Mouse (Mus musculus) liver, embryonic 16.5 days (tissue): ENCODE results near the gene Zbtb20. TPM values are rescaled to one million over a fixed set of nuclear protein-coding genes. Genes with fewer than 3 reads are reported as not detected.

Experiments used
- ATAC-seq: fragments of 200-750 bp; cut with Nextera tagmentation; 2 replicates; pipeline ENCODE4 v1.8.0; 2017; ENCODE audit warnings: low read depth, mild to moderate bottlenecking, moderate number of reproducible peaks, moderate library complexity
- H3K27ac ChIP-seq: fragments of 300-500 bp; sonication (generic); 2 replicates; pipeline ENCODE4 v1.5.1; 2014; ENCODE audit warnings: mild to moderate bottlenecking, low read length
- H3K27me3 ChIP-seq: fragments of 300-500 bp; sonication (generic); 2 replicates; pipeline ENCODE4 v1.6.1; 2014; ENCODE audit warnings: low read depth, low read length, mixed read lengths; ENCODE audit not compliant: control insufficient read depth, insufficient read depth
- H3K36me3 ChIP-seq: fragments of 300-500 bp; sonication (generic); 2 replicates; pipeline ENCODE4 v1.6.1; 2014; ENCODE audit warnings: mild to moderate bottlenecking; ENCODE audit not compliant: control insufficient read depth, insufficient read depth
- H3K4me1 ChIP-seq: fragments of 300-500 bp; sonication (generic); 2 replicates; pipeline ENCODE4 v1.6.1; 2014; ENCODE audit warnings: low read depth, low read length, mixed read lengths; ENCODE audit not compliant: control insufficient read depth
- H3K4me2 ChIP-seq: fragments of 300-500 bp; sonication (generic); 2 replicates; pipeline ENCODE4 v1.6.1; 2014; ENCODE audit warnings: low read depth, low read length, mixed read lengths
- H3K4me3 ChIP-seq: fragments of 300-500 bp; sonication (generic); 2 replicates; pipeline ENCODE4 v1.5.1; 2014; ENCODE audit warnings: low read depth, mild to moderate bottlenecking, low read length
- H3K9ac ChIP-seq: fragments of 300-500 bp; sonication (generic); 2 replicates; pipeline ENCODE4 v1.6.1; 2014; ENCODE audit warnings: low read depth, low read length
- H3K9me3 ChIP-seq: fragments of 300-500 bp; sonication (generic); replicated peaks from 2 replicates; pipeline ENCODE4 v1.6.1; 2016; ENCODE audit warnings: low read length; ENCODE audit not compliant: control insufficient read depth
- WGBS: fragments of 180-500 bp; shearing (Covaris S2); extraction: QIAGEN DNeasy Blood & Tissue Kit; methylation state at CpG from one replicate; pipeline ENCODE4 v1.1.7; 2014; ENCODE audit not compliant: insufficient replicate concordance; 5-methylcytosine and 5-hydroxymethylcytosine counted together
- polyA plus RNA-seq: library from polyadenylated mRNA; unstranded; fragments of >200 nt; fragmentation: Nextera tagmentation; extraction: Ambion mirVana; gene quantifications from 2 replicates; pipeline ENCODE4 v1.2.1, GENCODE M21; 2015

The Zbtb20 gene
- polyA plus RNA-seq, 1 experiment from 2014 or later, result 5.7 TPM

GRCm38 (mm10) chr16:43668294-43668693 is 792.6 kb downstream of the Zbtb20 start:
- Histone ChIP-seq H3K9ac (no peak overlapping the region), H3K9me3 (no peaks in the 10 kb centered on the region), H3K4me1 (no peaks in the 10 kb centered on the region), H3K36me3 (no peaks in the 10 kb centered on the region), H3K4me2 (no peak overlapping the region), H3K27ac (no peak overlapping the region), H3K27me3 (no peaks in the 10 kb centered on the region), H3K4me3 (no peak overlapping the region)
- 70% methylated on average over 3 of the region's 3 CpGs for WGBS
- no peak for ATAC-seq

DNA sequence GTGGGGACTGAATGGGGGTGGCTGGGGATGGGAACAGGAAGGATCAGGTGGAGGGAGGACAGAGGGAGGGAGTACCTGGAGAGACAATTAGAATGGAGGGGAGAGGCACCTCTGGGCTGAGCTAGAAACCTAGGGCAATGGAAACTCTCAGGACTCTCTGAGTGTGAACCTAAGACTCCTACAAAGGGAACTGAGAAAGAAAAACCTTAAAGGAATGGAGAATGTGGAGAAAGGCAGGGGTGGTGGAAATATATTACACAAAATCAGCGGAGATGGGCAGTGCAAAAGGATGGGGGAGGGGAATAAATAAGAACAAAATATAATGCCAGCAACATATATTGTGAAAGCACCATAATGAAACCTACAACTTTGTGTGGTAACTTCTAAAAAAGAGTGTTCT is 796.3 kb downstream of the Zbtb20 start:
- Histone ChIP-seq H3K4me1 (no peaks in the 10 kb centered on the region), H3K9ac (no peak overlapping the region), H3K4me2 (no peak overlapping the region), H3K9me3 (no peaks in the 10 kb centered on the region), H3K36me3 (no peaks in the 10 kb centered on the region), H3K27ac (no peak overlapping the region), H3K4me3 (no peak overlapping the region), H3K27me3 (no peaks in the 10 kb centered on the region)
- 77% methylated on average over 1 of the region's 1 CpGs for WGBS
- ATAC-seq, result no peak

GRCm38 (mm10) chr16:43672697-43673096 is 797.0 kb downstream of the Zbtb20 start:
- H3K4me1 ChIP-seq, result no peaks in the 10 kb centered on the region
- no peak overlapping the region for H3K27ac ChIP-seq
- no peaks in the 10 kb centered on the region for H3K9me3 ChIP-seq
- H3K4me2 ChIP-seq, result no peak overlapping the region
- no peak overlapping the region for H3K9ac ChIP-seq
- no peak for ATAC-seq
- H3K36me3 ChIP-seq, result no peaks in the 10 kb centered on the region
- H3K27me3 ChIP-seq, result no peaks in the 10 kb centered on the region
- no peak overlapping the region for H3K4me3 ChIP-seq

- WGBS, result 50% methylated on average over 3 of the region's 3 CpGs
- no peak overlapping the region for H3K9ac ChIP-seq
- ATAC-seq, result no peak
- H3K9me3 ChIP-seq, result no peaks in the 10 kb centered on the region
- no peak overlapping the region for H3K4me3 ChIP-seq
- no peaks in the 10 kb centered on the region for H3K27me3 ChIP-seq
- H3K27ac ChIP-seq, result no peak overlapping the region
- no peaks in the 10 kb centered on the region for H3K4me1 ChIP-seq
- H3K36me3 ChIP-seq, result no peaks in the 10 kb centered on the region
- H3K4me2 ChIP-seq, result no peak overlapping the region
Observed at GRCm38 (mm10) chr16:43674400-43674799, 798.7 kb downstream of the Zbtb20 start.

DNA sequence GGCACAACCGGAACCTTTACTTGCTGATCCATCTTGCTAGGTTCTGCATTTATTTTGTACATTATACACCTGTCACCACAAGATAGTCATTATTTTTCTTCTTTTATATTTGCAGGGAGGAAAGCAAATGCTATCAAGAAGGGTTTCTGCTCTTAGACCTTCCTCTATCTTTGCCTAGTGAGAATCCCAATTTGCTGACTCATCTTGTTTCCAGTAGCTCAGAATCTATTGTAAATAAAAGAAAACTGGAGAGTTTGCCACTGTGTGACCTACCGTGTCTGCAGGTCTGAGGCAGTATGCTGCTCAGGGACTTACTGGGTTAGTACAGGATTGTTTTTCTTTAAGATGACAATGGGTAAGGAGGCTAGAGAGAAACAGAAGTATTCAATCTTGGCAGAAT is 812.3 kb downstream of the Zbtb20 start:
- Histone ChIP-seq H3K4me2 (no peak overlapping the region), H3K27me3 (no peaks in the 10 kb centered on the region), H3K4me1 (no peaks in the 10 kb centered on the region), H3K36me3 (no peaks in the 10 kb centered on the region), H3K4me3 (no peak overlapping the region), H3K9me3 (no peaks in the 10 kb centered on the region), H3K27ac (no peak overlapping the region), H3K9ac (no peak overlapping the region)
- ATAC-seq, result no peak
- 55% methylated on average over 2 of the region's 2 CpGs for WGBS

GRCm38 (mm10) chr16:43690211-43690690 is 814.6 kb downstream of the Zbtb20 start:
- no peaks in the 10 kb centered on the region for H3K9me3 ChIP-seq
- 49% methylated on average over 3 of the region's 3 CpGs for WGBS
- no peaks in the 10 kb centered on the region for H3K36me3 ChIP-seq
- H3K4me3 ChIP-seq, result no peak overlapping the region
- no peak overlapping the region for H3K27ac ChIP-seq
- ATAC-seq, result no peak
- H3K4me2 ChIP-seq, result no peak overlapping the region
- H3K27me3 ChIP-seq, result no peaks in the 10 kb centered on the region
- H3K4me1 ChIP-seq, result no peaks in the 10 kb centered on the region
- no peak overlapping the region for H3K9ac ChIP-seq

- Histone ChIP-seq H3K27ac (no peak overlapping the region), H3K4me1 (no peaks in the 10 kb centered on the region), H3K27me3 (no peaks in the 10 kb centered on the region), H3K9ac (no peak overlapping the region), H3K4me3 (no peak overlapping the region), H3K36me3 (no peaks in the 10 kb centered on the region), H3K4me2 (no peak overlapping the region), H3K9me3 (no peaks in the 10 kb centered on the region)
- WGBS, result 59% methylated on average over 2 of the region's 2 CpGs
- ATAC-seq, result no peak
Observed at GRCm38 (mm10) chr16:43690912-43691311, 815.2 kb downstream of the Zbtb20 start.

- Histone ChIP-seq H3K36me3 (no peaks in the 10 kb centered on the region), H3K4me2 (no peak overlapping the region), H3K4me3 (no peak overlapping the region), H3K9me3 (no peaks in the 10 kb centered on the region), H3K4me1 (no peaks in the 10 kb centered on the region), H3K27me3 (no peaks in the 10 kb centered on the region), H3K9ac (no peak overlapping the region), H3K27ac (no peak overlapping the region)
- no peak for ATAC-seq
- WGBS, result 81% methylated on average over 5 of the region's 5 CpGs
Observed at GRCm38 (mm10) chr16:43691741-43692140, 816.1 kb downstream of the Zbtb20 start.
